Comparison of ENCODE assay signal across 9 mouse cellular contexts in the genomic region with DNA sequence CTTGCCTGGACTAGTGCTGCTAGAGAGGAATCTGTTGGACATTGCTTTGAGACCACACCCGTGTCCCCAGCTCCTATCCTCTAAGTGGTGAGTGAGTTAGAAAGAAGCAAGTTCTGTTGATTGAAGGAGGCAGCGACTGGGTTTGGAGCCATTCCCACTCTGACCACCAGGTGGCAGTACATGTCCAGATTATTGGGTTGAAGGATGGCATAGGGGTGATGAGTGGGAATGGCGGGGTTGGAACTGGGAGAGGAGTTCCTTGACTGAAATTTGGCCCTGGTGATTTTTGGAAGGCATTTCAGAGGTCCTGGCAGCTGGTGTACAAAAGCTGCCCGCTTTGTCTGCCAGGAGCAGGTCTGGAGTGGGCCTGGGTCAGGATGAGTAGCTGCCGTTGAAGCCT. TPM values are rescaled to one million over a fixed set of nuclear protein-coding genes. Genes with fewer than 3 reads are reported as not detected.
DNase-seq lines count a peak whose midpoint lies in the region; ATAC-seq and TF ChIP-seq lines count a peak whose summit lies in the region.
"Had no signal": no experiment of that assay in that cellular context is flagged by ENCODE, and none has a peak within 500 bp of the region (broad histone marks: within the 10 kb centered on the region; RNA-seq: fewer than 3 reads in every experiment).

No protein-coding gene starts in this region.

- 21% methylated on average over 5 of the region's 5 CpGs for WGBS in lung, adult 2 months

- ATAC-seq in neutrophil, adult 5-6 weeks (ENCODE audit: extremely low read depth, insufficient number of reproducible peaks, low FRiP score, poor library complexity, severe bottlenecking), result peak; percentile 46; the same call in 1 of the 2 replicates

- TF ChIP-seq CTCF in lung, adult 2 months (IDR thresholded peaks at IDR 0.05; ENCODE audit: insufficient read depth, low read length), result peak; percentile 95

- no peaks in the 10 kb centered on the region for H3K4me1 ChIP-seq in lung, adult 2 months (ENCODE audit: control insufficient read depth, insufficient read depth, low read length)
- H3K4me1 ChIP-seq: stomach, embryonic 15.5 days had no signal

- DNase-seq in 3T3-L1 (ENCODE audit: low read depth, low spot score) (peak; percentile 85), NIH3T3 (ENCODE audit: low read depth) (peak; percentile 82)
- DNase-seq in cerebellum, adult 9-10 months, result peak; percentile 91
- DNase-seq in frontal cortex, postnatal 10 days (ENCODE audit: low spot score in 2 of 2), result peak; percentile 45 to 78
- DNase-seq in kidney, postnatal 36 days, result peak; percentile 52 to 89
- peak; percentile 78 for DNase-seq in lung, adult 2 months
- DNase-seq in thymus, postnatal 0 days (ENCODE audit: low spot score), result peak; percentile 60

- TF ChIP-seq POLR2A in lung, adult 2 months (IDR thresholded peaks at IDR 0.05; ENCODE audit: borderline replicate concordance, extremely low read depth, low read depth, low read length), result no peak

- H3K4me3 ChIP-seq in lung, adult 2 months (replicated peaks; ENCODE audit: extremely low read depth, low read depth, low read length), result no peak overlapping the region
- H3K4me3 ChIP-seq: stomach, embryonic 15.5 days had no signal

RNA-seq across cellular contexts. Expression of a gene that starts 17.2 kb away (rescaled TPM):
- polyA plus RNA-seq in lung, adult 2 months (2012; rRNA removed), result 0.34 and 1.1 TPM in 2 replicates
- 0.12 TPM in 1 of 2 replicates, not detected in the other for total RNA-seq in neutrophil, adult 5-6 weeks (2017)
- polyA plus RNA-seq in thymus, postnatal 0 days (2015; fragmentation: Nextera tagmentation; extraction: Ambion mirVana), result 0.42 and 0.51 TPM in 2 replicates

RNA-seq across cellular contexts. Expression of a gene that starts 19.5 kb away (rescaled TPM):
- 16.9 and 21.0 TPM in 2 replicates for polyA plus RNA-seq in lung, adult 2 months (2012; rRNA removed)
- 9.7 and 12.6 TPM in 2 replicates for total RNA-seq in neutrophil, adult 5-6 weeks (2017)
- 5.7 and 6.2 TPM in 2 replicates for polyA plus RNA-seq in thymus, postnatal 0 days (2015; fragmentation: Nextera tagmentation; extraction: Ambion mirVana)

RNA-seq across cellular contexts. Expression of a gene that starts 41.8 kb away (rescaled TPM):
- 0.72 and 1.2 TPM in 2 replicates for polyA plus RNA-seq in lung, adult 2 months (2012; rRNA removed)
- total RNA-seq in neutrophil, adult 5-6 weeks (2017), result 0.49 and 0.58 TPM in 2 replicates
- polyA plus RNA-seq in thymus, postnatal 0 days (2015; fragmentation: Nextera tagmentation; extraction: Ambion mirVana), result 0.31 and 0.35 TPM in 2 replicates
